Mouse (Mus musculus): ENCODE measurements at regions not wholly inside any gene's neighbourhood (a gene's known extent, or its start where the extent isn't known, plus 50 kb on each side); places are given as distances from the start of the nearest gene placed in this dataset.

DNA sequence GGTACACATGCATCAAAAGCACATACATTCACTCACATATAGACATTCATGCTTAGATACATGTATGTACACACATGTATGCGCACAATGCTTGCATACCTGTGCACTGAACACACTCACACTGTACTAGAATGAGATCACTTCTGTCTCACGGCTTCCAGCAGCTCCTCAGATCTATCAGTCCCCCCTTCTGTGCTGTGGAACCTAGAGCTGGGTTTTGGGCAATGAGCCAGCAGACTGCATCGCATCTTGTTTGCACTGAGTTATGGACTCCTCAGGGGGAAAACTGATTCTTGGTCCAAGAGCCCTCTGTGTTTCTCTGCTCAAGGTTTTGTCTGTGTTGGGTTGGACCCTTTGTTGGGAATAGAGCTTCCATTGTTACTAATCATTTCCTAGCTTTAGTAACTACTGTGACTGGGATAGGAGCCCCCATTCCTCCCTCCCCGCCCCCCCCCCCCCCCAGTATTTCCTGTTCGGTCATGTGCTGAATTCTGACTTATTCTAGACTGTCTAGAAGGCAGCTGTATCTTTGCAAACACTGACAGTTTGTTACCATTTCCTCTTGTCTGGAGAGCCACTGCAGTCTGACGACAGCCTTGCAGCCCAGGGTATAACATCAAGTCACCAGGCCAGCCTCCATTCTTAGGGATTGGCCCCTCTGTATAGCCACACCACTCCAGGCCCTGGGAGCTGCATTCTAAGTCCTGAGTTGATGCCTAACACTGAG is 101.3 kb downstream of the Tpra1 start:
- no peak for ATAC-seq (replicated peaks; ENCODE audit: poor library complexity, severe bottlenecking)

DNA sequence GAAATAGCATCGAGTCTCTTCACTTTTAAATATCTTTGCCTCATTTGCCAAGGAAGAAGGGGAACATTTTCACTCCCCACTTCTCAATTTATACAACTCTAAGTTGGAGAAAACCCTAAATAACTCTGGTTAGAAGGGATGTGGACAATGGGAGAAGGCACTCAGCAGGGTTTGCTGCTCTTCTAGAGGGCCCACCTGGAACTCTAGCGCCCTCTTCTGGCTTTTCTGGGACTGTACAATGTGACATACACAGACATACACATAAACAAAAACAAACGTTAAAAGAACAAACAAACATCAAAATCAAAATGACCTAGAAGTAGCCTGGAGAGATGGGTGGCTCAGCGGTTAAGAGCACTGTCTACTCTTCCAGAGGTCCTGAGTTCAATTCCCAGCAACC is 103.0 kb downstream of the Tpra1 start:
- ATAC-seq (replicated peaks; ENCODE audit: poor library complexity, severe bottlenecking): no peak

DNA sequence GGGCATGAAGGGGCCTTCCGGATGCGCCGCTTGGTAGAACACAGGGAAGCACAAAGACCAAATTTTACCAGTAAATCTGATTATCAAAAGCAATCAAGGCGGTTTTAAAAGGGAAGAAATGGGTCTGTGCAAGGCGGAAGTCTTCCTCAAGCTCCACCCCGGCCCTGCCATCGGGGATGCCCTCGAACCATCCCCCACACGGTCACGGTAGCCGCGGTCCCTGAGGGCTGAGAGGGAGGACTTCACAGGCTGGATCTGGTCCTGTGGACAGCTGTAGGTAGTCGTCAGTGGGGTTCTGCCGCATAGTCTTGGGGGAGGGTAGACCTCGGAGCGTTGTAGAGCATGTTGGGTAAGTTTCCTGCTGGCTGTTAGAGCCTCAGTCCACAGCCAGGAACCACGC is 104.9 kb downstream of the Tpra1 start:
- ATAC-seq (replicated peaks; ENCODE audit: poor library complexity, severe bottlenecking): no peak

DNA sequence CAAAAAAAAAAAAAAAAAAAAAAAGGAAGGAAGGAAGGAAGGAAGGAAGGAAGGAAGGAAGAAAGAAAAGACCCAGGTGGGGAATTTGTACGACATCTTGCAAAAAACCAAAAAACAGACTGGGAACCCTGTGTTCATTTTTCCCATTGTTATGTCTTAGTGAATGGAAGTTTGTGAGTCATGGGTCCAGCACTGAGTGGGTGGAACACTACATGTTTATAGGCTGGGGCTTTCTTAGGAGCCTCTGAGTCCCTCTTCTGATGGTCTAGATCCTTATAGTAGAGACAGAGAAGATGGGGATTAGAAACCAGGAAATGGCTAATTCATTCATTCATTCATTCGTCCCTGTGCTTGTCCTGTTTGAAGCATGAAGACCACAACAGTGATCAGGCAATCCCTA is 105.5 kb downstream of the Tpra1 start:
- no peak for ATAC-seq (replicated peaks; ENCODE audit: poor library complexity, severe bottlenecking)

DNA sequence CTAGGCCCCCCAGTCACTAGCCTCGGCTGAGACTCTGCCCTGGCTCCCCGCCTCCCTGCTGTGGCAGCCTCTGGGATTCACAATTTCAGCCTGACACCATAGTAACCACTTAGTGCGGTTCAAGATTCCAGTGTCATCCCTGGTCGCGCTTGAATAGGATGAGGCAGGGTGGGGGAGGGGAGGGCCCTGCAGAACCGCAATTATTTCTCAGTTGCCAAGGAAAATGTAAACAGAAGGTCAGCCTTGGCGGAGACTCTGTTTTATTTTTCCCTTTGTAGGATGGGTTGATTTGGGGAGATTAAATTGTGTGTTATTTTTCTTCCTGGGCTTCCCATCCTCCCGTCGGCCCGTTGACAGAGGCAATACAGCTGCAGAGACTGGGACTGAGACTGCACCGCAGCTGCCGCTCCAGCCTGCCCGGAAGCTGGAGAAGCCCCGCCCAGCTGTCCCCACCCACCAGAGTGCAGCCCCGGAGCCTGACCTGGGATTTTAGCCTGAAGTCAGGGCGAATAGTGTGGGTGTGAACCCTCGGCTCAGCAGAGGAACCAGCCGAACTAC is 106.6 kb downstream of the Tpra1 start:
- peak; percentile 58; the same call in 1 of the 2 replicates for ATAC-seq (replicated peaks; ENCODE audit: poor library complexity, severe bottlenecking)

DNA sequence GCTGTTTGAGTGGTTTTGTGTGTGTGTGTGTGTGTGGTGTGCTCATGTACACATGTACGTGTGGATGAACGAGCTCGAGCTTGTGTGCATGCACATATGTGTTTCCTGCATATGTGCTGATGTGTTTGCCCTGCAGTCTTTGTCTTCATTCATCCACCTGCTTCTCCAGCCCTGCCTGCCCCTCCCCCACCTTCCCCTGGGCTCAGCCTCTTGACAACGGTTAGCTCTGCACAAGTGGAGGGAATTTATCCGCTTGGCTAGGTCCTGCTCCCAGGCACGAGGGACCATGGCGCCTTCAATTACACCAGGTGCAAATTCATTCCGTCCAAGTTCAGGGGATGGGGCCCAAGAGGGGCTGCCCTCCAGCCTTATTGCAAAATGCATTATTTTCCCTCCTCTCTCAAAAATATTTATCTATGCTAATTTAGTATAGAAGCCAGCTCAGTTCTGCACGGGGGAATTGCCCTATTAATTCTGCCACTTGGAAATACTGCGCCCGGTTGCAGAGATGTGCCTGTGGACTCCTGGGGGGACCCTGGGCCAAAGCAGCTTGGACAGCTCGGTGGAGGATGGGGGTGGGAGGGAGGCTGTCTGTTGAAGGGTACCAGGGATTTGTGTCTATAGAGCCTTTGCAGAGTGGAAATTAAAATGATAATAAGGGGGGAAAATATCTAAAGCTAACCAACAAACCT is 111.1 kb downstream of the Tpra1 start:
- no peak for ATAC-seq (replicated peaks; ENCODE audit: poor library complexity, severe bottlenecking)

DNA sequence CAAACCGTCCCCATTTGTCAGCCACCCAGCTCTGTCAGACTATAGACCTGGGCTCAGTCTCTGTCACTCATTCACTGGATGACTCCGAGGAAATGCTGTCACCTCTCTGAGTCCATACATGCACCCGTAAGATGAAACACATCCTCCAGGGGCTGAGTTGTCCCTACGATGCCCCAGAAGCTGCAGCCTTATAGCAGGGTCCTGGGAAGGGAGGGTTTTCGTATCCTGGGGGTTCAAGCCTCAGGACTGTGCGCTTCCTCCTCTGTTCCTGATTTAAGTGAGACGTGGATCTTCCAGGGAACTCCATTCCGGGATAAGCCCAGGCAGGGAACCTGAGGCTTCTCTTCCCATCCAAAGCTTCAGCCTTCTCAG is 111.6 kb downstream of the Tpra1 start:
- no peak for ATAC-seq (replicated peaks; ENCODE audit: poor library complexity, severe bottlenecking)

DNA sequence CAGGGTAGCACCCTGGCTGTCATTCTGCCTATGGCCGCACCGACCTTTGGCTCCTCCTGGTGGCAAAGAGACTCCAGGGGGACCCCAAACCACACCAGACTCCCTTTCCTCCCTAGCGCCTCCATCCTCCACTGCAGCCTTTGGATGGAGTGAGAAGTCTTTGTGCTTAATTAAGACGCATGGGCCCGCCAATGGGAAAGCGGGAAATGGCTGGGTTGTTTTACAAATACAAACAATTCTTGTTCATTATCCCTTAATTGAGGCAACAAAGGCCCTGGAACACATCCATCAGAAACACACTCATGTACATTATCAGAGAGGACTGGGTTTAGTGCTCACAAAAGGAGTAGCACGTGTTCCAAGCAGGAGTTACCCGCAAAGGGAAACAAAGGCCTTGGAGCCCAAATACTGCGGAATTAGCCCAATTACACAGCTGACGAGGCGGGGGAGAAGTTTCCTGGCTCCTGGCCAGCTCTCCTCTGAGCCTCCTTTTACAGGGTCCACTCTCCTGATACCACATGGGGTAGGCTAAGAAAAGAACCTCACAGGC is 122.1 kb downstream of the Tpra1 start:
- ATAC-seq (replicated peaks; ENCODE audit: poor library complexity, severe bottlenecking): no peak

DNA sequence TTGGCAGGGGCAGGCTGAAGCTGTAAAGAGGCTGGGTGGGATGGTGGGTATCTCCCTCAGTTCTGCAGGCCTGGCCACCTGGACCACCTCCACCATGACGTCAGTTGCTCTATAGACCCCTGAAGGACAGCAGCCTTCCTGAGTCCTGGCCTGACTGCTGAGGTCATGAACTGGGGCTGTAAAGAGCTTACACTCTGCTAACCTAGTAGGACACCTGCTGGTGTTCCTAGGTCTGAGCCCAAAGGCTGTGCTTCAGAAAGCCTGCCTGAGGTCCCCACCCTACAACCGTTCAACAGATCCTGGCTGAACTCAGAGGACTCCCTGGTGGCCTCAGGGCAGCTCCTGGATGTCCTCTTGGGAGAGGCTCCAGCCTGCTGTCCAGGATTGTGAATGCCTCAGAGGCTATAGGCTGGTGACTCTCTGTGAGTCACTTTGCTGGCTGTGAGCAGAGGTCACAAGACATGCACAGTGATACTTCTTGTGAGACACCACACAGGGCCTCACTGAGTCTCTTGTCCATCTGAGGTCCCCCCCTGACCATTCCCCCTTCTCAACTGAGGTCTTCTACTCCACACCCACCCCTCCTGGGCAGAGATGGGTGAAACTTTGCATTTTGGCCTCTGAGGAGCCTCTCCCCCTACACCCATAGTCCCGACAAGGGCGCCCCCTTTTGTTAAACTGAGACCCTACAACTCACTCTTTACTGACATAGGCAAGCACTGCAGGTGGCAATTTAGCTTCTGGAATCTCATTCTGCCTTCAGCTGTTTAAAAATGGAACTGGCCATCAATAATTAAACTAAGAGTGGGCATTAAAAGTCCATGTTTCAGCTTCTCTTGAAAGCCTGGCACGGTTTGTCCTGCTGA is 131.6 kb downstream of the Tpra1 start:
- no peak for ATAC-seq (replicated peaks; ENCODE audit: poor library complexity, severe bottlenecking)

DNA sequence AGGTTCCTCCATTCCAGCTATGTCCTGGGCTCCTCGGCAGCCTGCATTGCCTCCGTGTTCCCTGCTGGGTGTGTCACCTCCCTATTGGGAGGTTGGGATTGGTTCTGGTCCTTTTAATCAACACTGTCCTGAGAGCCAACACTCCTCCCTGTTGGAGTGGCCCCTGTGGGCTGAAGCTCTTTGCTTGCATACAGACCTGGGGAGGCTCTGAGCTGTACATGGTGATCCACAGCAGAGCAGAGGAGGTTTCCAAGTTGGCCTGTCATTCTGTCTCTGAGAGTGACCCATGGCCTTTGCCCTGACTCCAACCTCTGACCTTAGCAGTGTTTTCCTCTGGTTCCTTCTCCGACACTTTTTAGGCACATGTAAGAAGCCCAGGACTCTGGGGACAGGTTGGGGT is 132.4 kb downstream of the Tpra1 start:
- ATAC-seq (replicated peaks; ENCODE audit: poor library complexity, severe bottlenecking): no peak

DNA sequence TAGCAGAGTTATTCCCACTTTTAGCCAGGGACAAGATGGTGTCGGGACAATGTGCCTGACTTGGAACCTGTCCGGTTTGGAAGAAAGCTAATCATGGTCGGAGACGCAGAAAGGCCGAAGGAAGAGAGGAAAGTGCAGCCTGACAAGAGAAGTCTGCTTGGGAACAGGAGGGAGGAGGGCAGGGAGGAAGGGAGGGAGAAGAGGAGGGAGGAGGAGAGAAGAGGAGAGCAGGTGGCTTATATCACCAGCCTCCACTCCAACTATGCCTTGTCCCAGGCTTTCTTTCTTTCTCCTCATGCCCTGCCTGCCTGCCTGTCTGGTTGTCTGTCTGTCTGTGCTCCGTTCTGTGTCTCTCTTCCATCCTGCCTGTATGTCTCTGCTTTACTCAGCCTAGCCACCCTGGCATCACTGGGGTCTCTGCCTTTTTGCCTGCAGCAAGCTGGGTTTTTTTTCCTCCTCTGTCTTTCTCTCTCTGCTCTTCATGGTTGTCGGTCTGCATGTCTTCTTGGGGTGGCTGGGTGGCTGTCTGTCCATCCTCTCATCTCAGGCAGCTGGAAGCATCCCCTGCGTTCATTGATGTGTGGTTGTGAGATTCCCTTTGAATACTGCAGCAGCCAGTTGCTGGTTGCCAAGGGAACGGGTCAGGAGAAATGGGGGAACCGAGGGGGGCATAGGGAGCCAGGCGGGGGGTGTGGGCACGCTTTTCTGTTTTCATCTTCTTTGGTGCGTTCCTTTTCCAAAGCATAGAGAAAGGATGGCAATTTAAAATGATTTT is 133.2 kb downstream of the Tpra1 start:
- no peak for ATAC-seq (replicated peaks; ENCODE audit: poor library complexity, severe bottlenecking)

DNA sequence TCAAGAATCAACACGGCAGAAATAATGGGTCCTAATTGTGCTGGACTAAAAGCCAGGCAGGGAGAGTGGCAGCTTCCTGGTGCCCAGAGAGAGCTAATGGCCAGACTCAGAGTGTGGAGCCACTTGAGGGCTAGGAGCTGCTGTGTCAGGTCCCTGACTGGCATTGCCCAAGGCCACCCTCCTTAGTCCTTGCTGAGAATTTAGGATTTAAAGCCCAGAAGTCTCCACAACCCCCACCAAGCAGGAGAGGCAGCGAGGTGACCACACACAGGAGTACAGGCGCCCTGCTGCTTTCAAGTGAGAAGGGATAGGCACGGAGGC is 133.7 kb downstream of the Tpra1 start:
- ATAC-seq (replicated peaks; ENCODE audit: poor library complexity, severe bottlenecking): no peak

DNA sequence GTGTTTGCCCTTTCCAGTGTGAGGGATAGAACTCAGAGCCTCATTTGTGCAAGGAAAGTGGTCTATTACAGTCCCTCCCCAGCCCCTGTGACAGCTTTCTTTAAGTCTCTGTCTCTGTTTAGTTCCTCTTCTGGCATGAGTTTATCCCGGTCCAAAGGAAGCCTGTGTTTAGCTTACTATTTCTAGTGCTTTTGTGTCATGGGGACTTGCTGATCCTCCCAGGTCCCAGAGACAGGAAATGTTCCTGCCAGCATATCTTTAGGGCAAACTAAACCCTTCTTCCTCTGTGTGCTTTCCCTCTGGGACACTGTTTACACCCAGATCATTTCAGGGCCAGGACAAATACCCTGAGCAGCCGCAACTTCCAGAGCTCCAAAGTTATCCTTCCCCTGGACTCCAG is 135.3 kb downstream of the Tpra1 start:
- ATAC-seq (replicated peaks; ENCODE audit: poor library complexity, severe bottlenecking): no peak

DNA sequence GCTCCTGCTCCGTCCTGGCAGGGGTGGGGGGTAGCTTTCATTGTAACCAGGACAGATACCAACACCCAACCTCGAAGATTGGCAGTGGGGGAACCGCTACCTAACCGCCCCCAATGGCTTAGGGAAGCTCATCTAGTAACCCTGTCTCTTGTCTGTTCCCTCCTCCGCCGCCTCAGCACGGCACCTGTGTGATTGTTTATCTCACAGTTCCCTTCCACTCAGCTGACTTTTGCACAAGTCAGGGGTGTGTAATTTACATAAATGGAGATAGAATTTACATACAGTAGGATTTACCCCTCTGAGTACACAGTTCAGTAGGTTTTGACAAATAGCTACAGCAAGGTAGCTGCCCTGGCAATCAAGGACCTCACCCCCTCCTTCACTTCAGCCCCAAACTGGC is 135.8 kb downstream of the Tpra1 start:
- ATAC-seq (replicated peaks; ENCODE audit: poor library complexity, severe bottlenecking): no peak

DNA sequence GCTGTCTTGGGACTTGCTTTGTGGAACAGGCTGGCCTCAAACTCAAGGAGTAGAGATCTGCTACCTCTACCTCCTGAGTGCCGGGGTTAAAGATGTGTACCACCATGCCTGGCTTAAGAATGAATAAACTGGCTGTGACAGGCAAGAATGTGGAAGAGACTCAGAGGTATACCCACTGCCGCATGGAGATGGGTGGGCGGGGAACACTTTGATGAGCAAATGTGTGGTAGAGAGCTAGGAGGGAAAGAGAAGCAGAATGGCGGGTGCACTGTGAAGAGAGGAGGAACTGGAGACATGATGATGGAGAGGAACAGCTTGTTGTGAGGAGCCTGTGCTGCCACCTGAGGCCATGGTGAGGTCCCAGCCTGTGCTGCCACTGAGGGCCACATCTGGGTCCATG is 138.9 kb downstream of the Tpra1 start:
- ATAC-seq (replicated peaks; ENCODE audit: poor library complexity, severe bottlenecking): no peak

DNA sequence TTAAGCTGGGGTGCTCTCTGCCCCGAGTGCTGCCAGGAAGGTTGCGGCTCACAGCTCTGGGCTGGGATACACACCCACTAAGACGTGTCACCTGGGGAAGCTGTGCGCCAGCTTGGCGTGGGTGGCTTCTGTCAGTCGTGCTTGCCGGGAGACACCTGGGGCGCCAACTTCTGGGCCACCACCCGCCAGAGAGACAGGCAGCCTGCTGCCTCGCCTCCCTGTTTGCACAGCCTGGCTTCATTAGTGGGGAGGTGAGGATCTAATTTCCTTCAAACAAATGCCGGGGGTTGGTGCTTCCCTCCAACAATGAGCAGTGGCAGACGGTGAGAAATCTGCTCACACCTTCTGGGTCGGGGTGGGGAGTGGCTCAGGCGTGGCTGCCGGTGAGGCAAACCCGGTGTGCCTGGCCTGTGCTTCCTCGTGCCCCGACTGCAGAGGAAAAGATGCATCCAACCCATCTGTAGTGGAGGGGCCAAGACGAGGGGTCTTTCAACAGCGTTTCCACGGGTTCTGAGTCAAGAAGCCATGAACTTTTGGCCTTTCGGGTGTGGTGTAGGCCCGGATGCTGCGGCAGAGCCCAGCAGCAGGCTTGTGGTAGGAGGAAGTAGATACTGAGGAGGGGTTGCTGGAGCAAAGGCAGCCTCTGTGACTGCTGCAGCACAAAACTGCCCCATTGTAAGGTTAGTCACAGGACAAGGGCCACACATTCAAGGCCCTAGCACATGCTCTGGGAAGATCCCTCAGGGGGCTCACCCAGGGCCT is 140.6 kb downstream of the Tpra1 start:
- ATAC-seq (replicated peaks; ENCODE audit: poor library complexity, severe bottlenecking): peak; percentile 95

DNA sequence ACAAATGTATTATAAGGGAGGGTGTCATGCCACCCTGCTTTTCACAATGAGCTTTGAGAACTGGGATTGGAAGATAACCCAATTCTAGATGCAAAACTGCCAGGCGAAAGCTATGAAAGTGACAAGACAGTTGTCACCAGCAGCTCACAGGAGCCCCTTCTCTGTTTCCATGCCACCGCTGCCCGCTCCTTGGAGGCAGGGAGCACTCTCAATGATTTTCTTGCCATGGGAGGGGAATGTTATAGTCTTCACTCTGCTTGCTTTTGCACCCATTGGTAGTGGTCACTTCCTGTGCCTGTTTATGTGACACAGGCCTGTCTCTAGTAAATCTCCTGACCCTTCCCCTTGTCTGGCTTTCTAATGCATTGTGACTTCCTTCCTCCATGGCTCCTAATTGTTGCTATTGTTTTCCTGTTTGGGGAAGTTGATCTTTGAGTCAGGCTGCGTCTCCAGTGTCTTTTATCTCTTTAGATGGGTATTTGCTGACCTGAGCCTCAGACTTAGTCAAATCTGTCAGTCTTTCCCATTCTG is 143.4 kb downstream of the Tpra1 start:
- ATAC-seq (replicated peaks; ENCODE audit: poor library complexity, severe bottlenecking): no peak

DNA sequence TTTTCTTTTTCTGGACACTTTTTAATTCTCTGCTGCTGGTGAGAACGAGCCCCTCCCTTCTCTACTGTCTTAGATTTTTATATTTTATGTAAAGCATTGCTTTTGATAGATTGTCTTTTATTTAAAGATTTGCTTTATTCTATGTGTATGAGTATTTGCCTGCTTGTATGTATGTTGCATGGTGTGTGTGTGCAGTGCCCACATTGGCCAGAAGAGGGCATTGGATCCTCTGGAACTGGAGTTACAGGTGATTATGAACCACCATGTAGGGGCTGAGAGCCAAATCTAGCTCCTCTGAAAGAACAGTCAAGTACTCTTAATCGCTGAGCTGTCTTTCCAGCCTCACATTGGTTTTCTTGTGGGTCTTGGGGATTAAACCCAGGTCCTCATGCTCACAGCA is 144.4 kb downstream of the Tpra1 start:
- ATAC-seq (replicated peaks; ENCODE audit: poor library complexity, severe bottlenecking): no peak

DNA sequence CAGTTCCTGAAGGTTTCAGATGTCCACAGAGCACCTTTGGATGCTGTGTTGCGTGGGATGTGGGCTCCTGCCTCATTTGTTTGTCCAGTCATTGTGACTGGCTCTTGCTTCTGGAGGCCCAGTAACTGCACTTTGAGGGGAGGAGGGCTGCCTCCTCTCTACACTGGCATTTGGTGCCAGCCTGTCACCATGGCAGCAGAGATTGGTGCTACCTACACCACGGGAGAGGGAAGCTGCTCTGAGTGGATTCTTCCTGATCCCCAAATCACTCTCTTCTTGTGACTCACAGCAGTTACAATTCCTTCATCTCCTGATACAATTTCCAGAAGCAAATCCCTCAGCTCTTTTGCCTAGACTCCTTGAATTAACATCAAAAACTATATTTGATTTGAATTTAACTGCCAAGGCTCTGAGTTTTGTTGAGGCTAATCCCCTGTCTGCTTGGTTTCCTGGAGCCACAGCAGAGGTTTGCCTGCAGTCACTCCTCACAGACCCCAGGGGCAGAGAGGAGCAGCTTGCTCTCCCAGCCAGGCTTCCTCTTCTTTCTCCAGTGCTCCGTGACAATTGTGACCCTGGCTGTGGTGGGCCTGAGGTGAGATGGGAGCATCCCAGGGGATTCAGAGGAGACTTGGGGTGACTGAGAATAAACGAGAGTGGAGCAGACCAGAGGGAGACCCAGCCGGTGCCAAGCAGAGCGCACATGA is 145.7 kb downstream of the Tpra1 start:
- ATAC-seq (replicated peaks; ENCODE audit: poor library complexity, severe bottlenecking): no peak
